Mouse (Mus musculus): ENCODE results near the gene Ppm1a.

Ppm1a gene

GRCm38 (mm10) chr12:72761649-72762261, 4.5 kb downstream of the Ppm1a start:
- DNase-seq (ENCODE audit: low read depth, low spot score): peak; percentile 54

GRCm38 (mm10) chr12:72762502-72762901, 5.2 kb downstream of the Ppm1a start:
- no peak for DNase-seq (ENCODE audit: low read depth, low spot score)

GRCm38 (mm10) chr12:72763156-72763555, 5.9 kb downstream of the Ppm1a start:
- DNase-seq (ENCODE audit: low read depth, low spot score): no peak

- no peak for DNase-seq (ENCODE audit: low read depth, low spot score)
Measured at GRCm38 (mm10) chr12:72767809-72768208, 10.6 kb downstream of the Ppm1a start.

GRCm38 (mm10) chr12:72768230-72768629, 11.0 kb downstream of the Ppm1a start:
- no peak for DNase-seq (ENCODE audit: low read depth, low spot score)

- DNase-seq (ENCODE audit: low read depth, low spot score): no peak
Measured at GRCm38 (mm10) chr12:72769546-72770230, 12.4 kb downstream of the Ppm1a start.

GRCm38 (mm10) chr12:72771153-72771552, 13.9 kb downstream of the Ppm1a start:
- no peak for DNase-seq (ENCODE audit: low read depth, low spot score)

- no peak for DNase-seq (ENCODE audit: low read depth, low spot score)
Measured at GRCm38 (mm10) chr12:72771711-72772110, 14.5 kb downstream of the Ppm1a start.

GRCm38 (mm10) chr12:72773921-72774320, 16.7 kb downstream of the Ppm1a start:
- DNase-seq (ENCODE audit: low read depth, low spot score): no peak

- no peak for DNase-seq (ENCODE audit: low read depth, low spot score)
Measured at GRCm38 (mm10) chr12:72777244-72777643, 20.0 kb downstream of the Ppm1a start.

- no peak for DNase-seq (ENCODE audit: low read depth, low spot score)
Measured at GRCm38 (mm10) chr12:72780136-72780535, 22.9 kb downstream of the Ppm1a start.

GRCm38 (mm10) chr12:72782786-72783185, 25.5 kb downstream of the Ppm1a start:
- DNase-seq (ENCODE audit: low read depth, low spot score): peak; percentile 16

GRCm38 (mm10) chr12:72785183-72785930, 28.1 kb downstream of the Ppm1a start:
- no peak for DNase-seq (ENCODE audit: low read depth, low spot score)

- DNase-seq (ENCODE audit: low read depth, low spot score): no peak
Measured at GRCm38 (mm10) chr12:72786551-72786950, 29.3 kb downstream of the Ppm1a start.

- DNase-seq (ENCODE audit: low read depth, low spot score): no peak
Measured at GRCm38 (mm10) chr12:72786986-72787385, 29.7 kb downstream of the Ppm1a start.

GRCm38 (mm10) chr12:72790538-72790937, 33.3 kb downstream of the Ppm1a start:
- peak; percentile 70 for DNase-seq (ENCODE audit: low read depth, low spot score)

- DNase-seq (ENCODE audit: low read depth, low spot score): no peak
Measured at GRCm38 (mm10) chr12:72792320-72793091, 35.3 kb downstream of the Ppm1a start.

GRCm38 (mm10) chr12:72793983-72794382, 36.7 kb downstream of the Ppm1a start:
- DNase-seq (ENCODE audit: low read depth, low spot score): peak; percentile 23

GRCm38 (mm10) chr12:72809798-72810197, 52.5 kb downstream of the Ppm1a start:
- DNase-seq (ENCODE audit: low read depth, low spot score): no peak

- no peak for DNase-seq (ENCODE audit: low read depth, low spot score)
Measured at GRCm38 (mm10) chr12:72811588-72811987, 54.3 kb downstream of the Ppm1a start.

- DNase-seq (ENCODE audit: low read depth, low spot score): peak; percentile 57
Measured at GRCm38 (mm10) chr12:72820940-72821431, 63.7 kb downstream of the Ppm1a start.

GRCm38 (mm10) chr12:72821589-72821988, 64.3 kb downstream of the Ppm1a start:
- no peak for DNase-seq (ENCODE audit: low read depth, low spot score)
